Mouse (Mus musculus) hindbrain, embryonic 11.5 days (tissue): ENCODE results near the gene B3gntl1. TPM values are rescaled to one million over a fixed set of nuclear protein-coding genes. Genes with fewer than 3 reads are reported as not detected.

Source experiments
- ATAC-seq: fragments of 200-750 bp; cut with Nextera tagmentation; 2 replicates; pipeline ENCODE4 v1.8.0; 2017; ENCODE audit warnings: mild to moderate bottlenecking, moderate TSS enrichment, moderate library complexity; ENCODE audit not compliant: low FRiP score
- DNase-seq: peaks from one replicate; pipeline ENCODE4 v3.0.0-alpha.2; 2015; ENCODE audit warnings: low spot score
- H3K27ac ChIP-seq: fragments of 300-500 bp; sonication (generic); 2 replicates; pipeline ENCODE4 v1.5.1; 2014; ENCODE audit warnings: mild to moderate bottlenecking, low read depth, low read length
- H3K27me3 ChIP-seq: fragments of 300-500 bp; sonication (generic); 2 replicates; pipeline ENCODE4 v1.6.1; 2014; ENCODE audit warnings: mild to moderate bottlenecking, low read length, moderate library complexity, mixed read lengths; ENCODE audit not compliant: control insufficient read depth, insufficient read depth
- H3K36me3 ChIP-seq: fragments of 300-500 bp; sonication (generic); 2 replicates; pipeline ENCODE4 v1.6.1; 2014; ENCODE audit warnings: mild to moderate bottlenecking, low read length, moderate library complexity, mixed read lengths; ENCODE audit not compliant: control insufficient read depth, insufficient read depth
- H3K4me1 ChIP-seq: fragments of 300-500 bp; sonication (generic); replicated peaks from 2 replicates; pipeline ENCODE4 v1.6.1; 2014; ENCODE audit warnings: low read length, mixed read lengths; ENCODE audit not compliant: control insufficient read depth, insufficient read depth
- H3K4me2 ChIP-seq: fragments of 300-500 bp; sonication (generic); replicated peaks from 2 replicates; pipeline ENCODE4 v1.6.1; 2014; ENCODE audit warnings: mild to moderate bottlenecking, low read depth, low read length
- H3K4me3 ChIP-seq: fragments of 300-500 bp; sonication (generic); 2 replicates; pipeline ENCODE4 v1.5.1; 2014; ENCODE audit warnings: low read depth, low read length
- H3K9ac ChIP-seq: fragments of 300-500 bp; sonication (generic); 2 replicates; pipeline ENCODE4 v1.6.1; 2014; ENCODE audit warnings: low read depth, low read length
- H3K9me3 ChIP-seq: fragments of 300-500 bp; sonication (generic); 2 replicates; pipeline ENCODE4 v1.6.1; 2016; ENCODE audit warnings: low read length; ENCODE audit not compliant: control insufficient read depth
- WGBS: fragments of 180-500 bp; shearing (Covaris S2); extraction: QIAGEN DNeasy Blood & Tissue Kit; methylation state at CpG from one replicate; pipeline ENCODE4 v1.1.7; 2014; 5-methylcytosine and 5-hydroxymethylcytosine counted together
- polyA plus RNA-seq: library from polyadenylated mRNA; unstranded; fragments of >200 nt; fragmentation: Nextera tagmentation; extraction: Ambion mirVana; gene quantifications from 2 replicates; pipeline ENCODE4 v1.2.1, GENCODE M21; 2014

The B3gntl1 gene
- polyA plus RNA-seq, 1 experiment from 2014 or later, result 4.1 TPM

DNA sequence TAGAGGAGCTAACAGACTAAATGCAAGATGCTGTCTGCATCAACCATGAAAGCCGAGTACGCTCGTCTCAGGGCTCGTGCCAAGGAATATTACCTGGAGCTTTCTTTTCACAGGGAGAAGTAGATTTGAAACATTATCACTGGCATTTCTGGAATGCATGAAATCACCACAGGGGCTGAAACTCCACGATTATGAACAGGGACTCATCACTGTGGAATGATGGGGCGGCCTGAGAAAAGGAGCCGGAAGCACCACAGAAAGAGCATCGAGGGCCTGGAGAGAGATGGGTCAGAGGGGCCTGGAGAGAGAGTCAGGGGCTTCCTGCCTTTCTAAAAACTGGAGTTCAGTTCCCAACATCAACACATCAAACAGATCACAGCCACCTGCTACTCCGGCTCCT is 25.6 kb downstream of the B3gntl1 start:
- H3K36me3 ChIP-seq, result no peaks in the 10 kb centered on the region
- no peak overlapping the region for H3K9ac ChIP-seq
- WGBS, result 79% methylated on average over 9 of the region's 9 CpGs
- H3K4me3 ChIP-seq, result no peak overlapping the region
- no peaks in the 10 kb centered on the region for H3K9me3 ChIP-seq
- no peaks in the 10 kb centered on the region for H3K4me1 ChIP-seq
- H3K4me2 ChIP-seq, result no peak overlapping the region
- no peaks in the 10 kb centered on the region for H3K27me3 ChIP-seq
- ATAC-seq (no peak), DNase-seq (no peak)
- H3K27ac ChIP-seq, result no peak overlapping the region

GRCm38 (mm10) chr11:121645394-121645793 is 27.6 kb downstream of the B3gntl1 start:
- no peak for DNase-seq
- Histone ChIP-seq H3K9ac (no peak overlapping the region), H3K27me3 (no peaks in the 10 kb centered on the region), H3K36me3 (no peaks in the 10 kb centered on the region), H3K4me1 (no peaks in the 10 kb centered on the region), H3K4me3 (no peak overlapping the region), H3K4me2 (no peak overlapping the region), H3K27ac (no peak overlapping the region), H3K9me3 (no peaks in the 10 kb centered on the region)
- no peak for ATAC-seq
- WGBS, result 97% methylated on average over 6 of the region's 6 CpGs

DNA sequence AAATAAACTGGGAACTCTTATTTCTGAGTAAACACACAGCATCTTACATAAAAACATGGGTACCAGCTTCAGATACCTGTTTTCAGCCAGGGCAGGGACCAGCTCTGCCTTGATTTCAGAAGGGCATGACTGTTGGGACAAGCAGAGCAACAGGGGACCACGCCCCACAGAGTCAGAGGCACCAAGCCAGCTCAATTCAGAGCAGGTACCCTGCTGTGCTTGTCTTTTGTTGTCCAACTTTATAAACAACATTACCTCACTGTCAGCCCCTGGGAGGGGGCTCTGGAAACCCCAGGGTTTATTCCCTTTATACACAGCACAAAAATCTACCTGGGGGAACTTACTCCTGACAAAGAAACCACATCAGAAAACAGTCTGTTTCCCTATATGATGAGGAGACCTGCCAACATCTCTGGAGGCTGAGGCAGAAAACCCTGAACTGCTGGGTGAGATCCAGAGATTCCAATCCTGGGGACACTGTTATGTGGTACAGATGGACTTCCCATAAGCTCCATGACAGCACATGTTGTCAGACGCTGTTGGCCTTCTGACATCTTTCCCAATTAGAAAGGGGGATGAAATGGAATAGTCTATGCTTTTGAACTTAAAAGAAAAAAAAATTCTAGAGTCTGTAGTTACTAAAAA is 31.3 kb downstream of the B3gntl1 start:
- DNase-seq (no peak), ATAC-seq (no peak)
- H3K27ac ChIP-seq, result no peak overlapping the region
- no peaks in the 10 kb centered on the region for H3K9me3 ChIP-seq
- H3K4me3 ChIP-seq, result no peak overlapping the region
- no peaks in the 10 kb centered on the region for H3K4me1 ChIP-seq
- H3K4me2 ChIP-seq, result no peak overlapping the region
- 80% methylated on average over 2 of the region's 2 CpGs for whole genome bisulfite sequencing
- H3K27me3 ChIP-seq, result no peaks in the 10 kb centered on the region
- no peak overlapping the region for H3K9ac ChIP-seq
- H3K36me3 ChIP-seq, result no peaks in the 10 kb centered on the region

- no peaks in the 10 kb centered on the region for H3K36me3 ChIP-seq
- no peak for ATAC-seq
- no peak overlapping the region for H3K27ac ChIP-seq
- no peaks in the 10 kb centered on the region for H3K4me1 ChIP-seq
- no peak overlapping the region for H3K4me3 ChIP-seq
- H3K27me3 ChIP-seq, result no peaks in the 10 kb centered on the region
- no peak for DNase-seq
- no peak overlapping the region for H3K4me2 ChIP-seq
- WGBS, result 94% methylated on average over 10 of the region's 10 CpGs
- no peak overlapping the region for H3K9ac ChIP-seq
- no peaks in the 10 kb centered on the region for H3K9me3 ChIP-seq
These were observed 36.3 kb downstream of the B3gntl1 start for GRCm38 (mm10) chr11:121636646-121637045.

DNA sequence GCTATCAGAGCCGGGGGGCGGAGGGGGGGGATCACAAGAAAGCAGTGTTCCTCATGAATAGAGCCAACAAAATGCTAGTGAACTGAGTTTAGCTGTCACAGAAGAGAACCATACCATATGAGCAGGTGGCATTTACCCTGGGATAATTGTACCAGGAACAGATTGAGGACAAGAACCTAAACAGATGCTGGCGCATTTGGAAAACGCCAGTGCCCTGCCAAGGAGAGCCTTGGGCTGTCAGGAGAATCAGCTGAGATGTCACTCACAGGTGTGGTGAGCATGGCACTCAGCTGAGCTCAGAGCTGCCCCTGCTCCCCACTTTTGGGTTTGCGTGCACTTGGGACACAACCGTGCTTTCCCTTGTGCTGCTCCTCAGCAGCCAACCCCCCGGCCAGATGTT is 41.5 kb downstream of the B3gntl1 start:
- H3K36me3 ChIP-seq, result no peaks in the 10 kb centered on the region
- H3K9me3 ChIP-seq, result no peaks in the 10 kb centered on the region
- no peak overlapping the region for H3K9ac ChIP-seq
- 93% methylated on average over 7 of the region's 7 CpGs for WGBS
- no peaks in the 10 kb centered on the region for H3K4me1 ChIP-seq
- no peak overlapping the region for H3K4me2 ChIP-seq
- ATAC-seq (no peak), DNase-seq (no peak)
- no peak overlapping the region for H3K4me3 ChIP-seq
- no peaks in the 10 kb centered on the region for H3K27me3 ChIP-seq
- no peak overlapping the region for H3K27ac ChIP-seq

- no peaks in the 10 kb centered on the region for H3K4me1 ChIP-seq
- ATAC-seq (no peak), DNase-seq (no peak)
- WGBS, result 85% methylated on average over 4 of the region's 4 CpGs
- H3K4me3 ChIP-seq, result no peak overlapping the region
- H3K9me3 ChIP-seq, result no peaks in the 10 kb centered on the region
- no peaks in the 10 kb centered on the region for H3K27me3 ChIP-seq
- no peak overlapping the region for H3K4me2 ChIP-seq
- no peaks in the 10 kb centered on the region for H3K36me3 ChIP-seq
- H3K9ac ChIP-seq, result no peak overlapping the region
- H3K27ac ChIP-seq, result no peak overlapping the region
These were observed 42.5 kb downstream of the B3gntl1 start for GRCm38 (mm10) chr11:121630406-121630805.

GRCm38 (mm10) chr11:121629529-121629928 is 43.4 kb downstream of the B3gntl1 start:
- ATAC-seq, result no peak
- Histone ChIP-seq H3K4me3 (no peak overlapping the region), H3K9me3 (no peaks in the 10 kb centered on the region), H3K27me3 (no peaks in the 10 kb centered on the region), H3K4me2 (no peak overlapping the region), H3K36me3 (no peaks in the 10 kb centered on the region), H3K27ac (no peak overlapping the region), H3K4me1 (no peaks in the 10 kb centered on the region), H3K9ac (no peak overlapping the region)
- 91% methylated on average over 6 of the region's 6 CpGs for WGBS
- DNase-seq, result no peak

DNA sequence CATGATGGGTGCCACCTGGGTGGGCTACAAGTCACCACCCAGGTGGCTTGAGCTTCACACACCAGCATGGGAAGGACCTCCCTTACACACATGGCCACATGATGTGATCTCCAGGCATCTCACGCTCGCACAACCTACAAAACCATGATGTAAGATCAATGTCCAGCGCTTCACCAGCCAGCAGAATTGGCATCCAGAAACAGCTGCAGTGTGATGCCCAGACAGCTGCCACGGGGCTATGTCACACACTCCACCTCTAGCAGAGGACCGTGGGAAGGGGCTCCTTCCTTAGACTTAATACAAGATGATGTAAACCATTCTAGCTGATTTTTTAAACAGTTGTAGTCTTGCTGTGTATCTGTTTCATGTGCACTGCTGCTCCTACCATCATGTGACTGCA is 45.4 kb downstream of the B3gntl1 start:
- H3K9ac ChIP-seq, result no peak overlapping the region
- no peak overlapping the region for H3K4me2 ChIP-seq
- 87% methylated on average over 5 of the region's 5 CpGs for WGBS
- H3K27me3 ChIP-seq, result no peaks in the 10 kb centered on the region
- no peak overlapping the region for H3K27ac ChIP-seq
- ATAC-seq (no peak), DNase-seq (no peak)
- H3K4me1 ChIP-seq, result no peaks in the 10 kb centered on the region
- 0 out of 2 replicates have a peak, but pooled peaks cover 3% of the 10 kb centered on the region for H3K36me3 ChIP-seq
- no peak overlapping the region for H3K4me3 ChIP-seq
- H3K9me3 ChIP-seq, result no peaks in the 10 kb centered on the region

GRCm38 (mm10) chr11:121625007-121625406 is 47.9 kb downstream of the B3gntl1 start:
- DNase-seq, result no peak
- H3K27ac ChIP-seq, result no peak overlapping the region

More at GRCm38 (mm10) chr11:121625007-121625406, 47.9 kb downstream of the B3gntl1 start:
- no peaks in the 10 kb centered on the region for H3K4me1 ChIP-seq
- no peak overlapping the region for H3K4me2 ChIP-seq
- no peaks in the 10 kb centered on the region for H3K27me3 ChIP-seq
- 91% methylated on average over 4 of the region's 4 CpGs for WGBS
- no peak overlapping the region for H3K4me3 ChIP-seq
- H3K9me3 ChIP-seq, result no peaks in the 10 kb centered on the region
- 0 out of 2 replicates have a peak, but pooled peaks cover 3% of the 10 kb centered on the region for H3K36me3 ChIP-seq
- no peak for ATAC-seq
- no peak overlapping the region for H3K9ac ChIP-seq
